Mouse (Mus musculus) heart, postnatal 0 days (tissue): Measurements from ENCODE around the gene Ttc28. TPM values are rescaled to one million over a fixed set of nuclear protein-coding genes. Genes with fewer than 3 reads are reported as not detected.
A peak's percentile ranks its signal among the peaks of the same experiment; 100 is the strongest.

ENCODE experiments used
- ATAC-seq: fragments of 200-750 bp; cut with Nextera tagmentation; 2 replicates; pipeline ENCODE4 v1.8.0; 2017; ENCODE audit warnings: low read depth, moderate number of reproducible peaks, moderate library complexity; ENCODE audit not compliant: insufficient read depth
- DNase-seq: peaks from one replicate; pipeline ENCODE4 v3.0.0-alpha.2; 2016; ENCODE audit warnings: low spot score
- H3K27ac ChIP-seq: fragments of 300-500 bp; sonication (generic); 2 replicates; pipeline ENCODE4 v1.5.1; 2014; ENCODE audit warnings: low read depth, mild to moderate bottlenecking
- H3K27me3 ChIP-seq: fragments of 300-500 bp; sonication (generic); 2 replicates; pipeline ENCODE4 v1.6.1; 2014; ENCODE audit warnings: low read length, mixed read lengths; ENCODE audit not compliant: control insufficient read depth, insufficient read depth
- H3K36me3 ChIP-seq: fragments of 300-500 bp; sonication (generic); replicated peaks from 2 replicates; pipeline ENCODE4 v1.6.1; 2014; ENCODE audit warnings: low read length, mixed read lengths; ENCODE audit not compliant: control insufficient read depth, insufficient read depth
- H3K4me1 ChIP-seq: fragments of 300-500 bp; sonication (generic); 2 replicates; pipeline ENCODE4 v1.6.1; 2014; ENCODE audit warnings: antibody characterized with exemption; ENCODE audit not compliant: control insufficient read depth, insufficient read depth
- H3K4me2 ChIP-seq: fragments of 300-500 bp; sonication (generic); 2 replicates; pipeline ENCODE4 v1.6.1; 2014; ENCODE audit warnings: low read depth, mild to moderate bottlenecking, low read length, moderate library complexity
- H3K4me3 ChIP-seq: fragments of 300-500 bp; sonication (generic); 2 replicates; pipeline ENCODE4 v1.5.1; 2014; ENCODE audit warnings: low read depth, low read length
- H3K9ac ChIP-seq: fragments of 300-500 bp; sonication (generic); replicated peaks from 2 replicates; pipeline ENCODE4 v1.6.1; 2014; ENCODE audit warnings: low read depth, low read length, mixed read lengths
- H3K9me3 ChIP-seq: fragments of 300-500 bp; sonication (generic); replicated peaks from 2 replicates; pipeline ENCODE4 v1.6.1; 2016; ENCODE audit warnings: low read length; ENCODE audit not compliant: control insufficient read depth
- CTCF ChIP-seq: IDR thresholded peaks from 2 replicates; pipeline ENCODE4 v1.5.1; 2016; ENCODE audit warnings: antibody characterized with exemption, control low read depth, low read depth
- EP300 ChIP-seq: IDR thresholded peaks from 2 replicates; pipeline ENCODE4 v1.6.1; 2016; ENCODE audit warnings: antibody characterized with exemption, low read depth
- WGBS: fragments of 180-500 bp; shearing (Covaris S2); extraction: QIAGEN DNeasy Blood & Tissue Kit; methylation state at CpG from one replicate; pipeline ENCODE4 v1.1.7; 2014; 5-methylcytosine and 5-hydroxymethylcytosine counted together
- polyA plus RNA-seq: library from polyadenylated mRNA; unstranded; fragments of >200 nt; fragmentation: Nextera tagmentation; extraction: Ambion mirVana; gene quantifications from 2 replicates; pipeline ENCODE4 v1.2.1, GENCODE M21; 2015
- total RNA-seq: library from RNA; depleted of rRNA; stranded (reverse); fragments of >200 nt; gene quantifications from 2 replicates; pipeline ENCODE4 v1.2.3, GENCODE M21; 2014; ENCODE audit warnings: low replicate concordance

Ttc28 gene
- total and polyA plus RNA-seq, 2 experiments from 2014 or later: 4.6 to 14.2 TPM

DNA sequence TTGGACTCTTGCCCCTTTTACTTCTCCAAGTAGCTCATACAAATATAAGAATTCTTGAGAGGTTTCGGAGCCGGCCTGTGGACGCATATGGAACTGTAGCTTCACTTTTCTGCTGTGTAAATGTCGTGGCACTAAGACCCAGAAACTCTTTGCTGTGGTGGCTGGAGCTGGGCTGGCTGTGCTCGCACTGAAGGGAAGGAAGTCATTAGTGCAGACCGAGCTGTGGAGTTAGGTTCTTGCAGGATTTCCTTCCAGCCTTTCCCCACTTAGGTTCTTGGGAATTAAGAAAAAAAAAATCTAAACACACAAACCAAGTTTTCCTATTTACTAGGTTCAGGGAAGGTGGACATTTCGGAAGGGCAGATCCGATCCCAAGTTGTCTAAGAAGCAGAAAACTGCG is 98.9 kb downstream of the Ttc28 start:
- Histone ChIP-seq H3K9me3 (no peaks in the 10 kb centered on the region), H3K9ac (peak overlapping the region; percentile 87), H3K4me1 (peaks cover 6% of the 10 kb centered on the region; the same call in 1 of the 2 replicates), H3K4me2 (peak overlapping the region; percentile 90), H3K4me3 (peak overlapping the region; percentile 70), H3K36me3 (no peaks in the 10 kb centered on the region), H3K27ac (peak overlapping the region; percentile 94), H3K27me3 (no peaks in the 10 kb centered on the region; the same call in 1 of the 2 replicates)
- DNase-seq (peak; percentile 94), ATAC-seq (peak; percentile 86)
- TF ChIP-seq CTCF: peak; percentile 39
- TF ChIP-seq EP300: peak; percentile 69; the same call in 1 of the 2 replicates
- 2% methylated on average over 9 of the region's 9 CpGs for WGBS

GRCm38 (mm10) chr5:110979011-110979860 is 99.6 kb downstream of the Ttc28 start:
- peak overlapping the region; percentile 94 for H3K27ac ChIP-seq
- TF ChIP-seq CTCF (no peak), EP300 (no peak)
- peak overlapping the region; percentile 70 for H3K4me3 ChIP-seq
- H3K27me3 ChIP-seq: no peaks in the 10 kb centered on the region; the same call in 1 of the 2 replicates
- ATAC-seq: peak; percentile 62
- peak overlapping the region; percentile 90 for H3K4me2 ChIP-seq
- peak overlapping the region; percentile 87 for H3K9ac ChIP-seq
- H3K9me3 ChIP-seq: no peaks in the 10 kb centered on the region
- peaks cover 6% of the 10 kb centered on the region; the same call in 1 of the 2 replicates for H3K4me1 ChIP-seq
- WGBS: under 1% methylated on average over 86 of the region's 104 CpGs
- no peaks in the 10 kb centered on the region for H3K36me3 ChIP-seq
- peak; percentile 16 for DNase-seq

DNA sequence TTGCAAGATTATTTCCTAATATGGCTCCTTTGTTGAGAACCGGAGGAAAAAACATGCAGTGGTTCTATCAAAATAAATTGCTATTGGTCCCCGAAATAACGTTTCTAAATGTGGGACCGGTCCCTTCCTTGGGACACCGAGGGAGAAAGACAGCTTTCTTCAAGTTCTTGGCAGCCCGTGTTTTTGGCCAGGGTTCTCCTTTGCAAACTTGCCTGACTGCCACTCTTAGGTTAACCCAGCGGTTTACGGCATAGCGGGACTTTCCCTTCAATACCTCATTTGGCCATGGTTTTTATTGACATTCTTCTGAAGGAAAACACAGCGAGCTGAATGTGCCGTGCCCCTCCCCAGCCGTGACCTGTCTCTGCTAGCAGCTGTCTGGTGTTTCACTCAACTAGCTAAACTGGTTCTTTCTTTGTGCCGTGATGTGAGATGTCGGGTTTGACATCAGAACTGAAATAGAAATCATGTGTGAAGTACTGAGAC is 100.3 kb downstream of the Ttc28 start:
- peak overlapping the region; percentile 70 for H3K4me3 ChIP-seq
- WGBS: under 1% methylated on average over 14 of the region's 14 CpGs
- H3K27me3 ChIP-seq: no peaks in the 10 kb centered on the region; the same call in 1 of the 2 replicates
- no peaks in the 10 kb centered on the region for H3K36me3 ChIP-seq
- H3K4me2 ChIP-seq: peak overlapping the region; percentile 90
- peak; percentile 55 for DNase-seq
- ATAC-seq: 0 out of 2 replicates have a peak, but pooled peaks have one; percentile 19
- H3K9me3 ChIP-seq: no peaks in the 10 kb centered on the region
- H3K27ac ChIP-seq: peak overlapping the region; percentile 94
- no peak for TF ChIP-seq CTCF
- no peak for TF ChIP-seq EP300
- H3K4me1 ChIP-seq: peaks cover 6% of the 10 kb centered on the region; the same call in 1 of the 2 replicates
- H3K9ac ChIP-seq: peak overlapping the region; percentile 87

GRCm38 (mm10) chr5:110980576-110980975 is 101.0 kb downstream of the Ttc28 start:
- Histone ChIP-seq H3K36me3 (no peaks in the 10 kb centered on the region), H3K27ac (no peak overlapping the region)
- WGBS: 54% methylated on average over 5 of the region's 5 CpGs

DNA sequence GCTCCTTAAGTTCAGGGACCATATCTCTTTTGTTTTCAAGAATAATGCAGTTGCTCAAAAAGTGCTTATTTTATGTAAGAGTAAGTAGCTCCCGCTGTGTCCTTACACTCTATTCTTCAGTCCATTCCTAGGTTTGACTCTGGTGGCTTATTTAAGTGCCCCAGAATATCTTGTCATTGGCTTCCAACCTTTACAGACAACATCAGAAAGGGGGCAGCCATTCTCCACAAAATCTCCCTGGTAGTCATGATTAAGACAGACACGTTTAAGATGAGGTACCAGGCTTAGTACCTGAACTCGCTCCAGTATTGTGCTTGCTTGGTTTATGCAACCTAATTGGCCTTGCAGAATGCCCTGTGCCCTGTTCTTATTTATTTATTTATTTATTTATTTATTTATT is 102.8 kb downstream of the Ttc28 start:
- no peaks in the 10 kb centered on the region for H3K36me3 ChIP-seq
- WGBS: 53% methylated on average over 3 of the region's 3 CpGs
- ATAC-seq (no peak), DNase-seq (no peak)
- peak; percentile 31; the same call in 1 of the 2 replicates for TF ChIP-seq CTCF
- TF ChIP-seq EP300: no peak
- H3K4me2 ChIP-seq: no peak overlapping the region
- H3K4me3 ChIP-seq: no peak overlapping the region
- H3K9ac ChIP-seq: no peak overlapping the region
- no peak overlapping the region for H3K27ac ChIP-seq
- H3K27me3 ChIP-seq: no peaks in the 10 kb centered on the region; the same call in 1 of the 2 replicates
- peaks cover 6% of the 10 kb centered on the region; the same call in 1 of the 2 replicates for H3K4me1 ChIP-seq
- no peaks in the 10 kb centered on the region for H3K9me3 ChIP-seq

More at GRCm38 (mm10) chr5:110980576-110980975, 101.0 kb downstream of the Ttc28 start:
- DNase-seq: no peak
- Histone ChIP-seq H3K9ac (peak overlapping the region; percentile 87; the same call in 1 of the 2 replicates), H3K27me3 (no peaks in the 10 kb centered on the region; the same call in 1 of the 2 replicates), H3K4me3 (peak overlapping the region; percentile 70), H3K4me2 (peak overlapping the region; percentile 90), H3K4me1 (peaks cover 6% of the 10 kb centered on the region; the same call in 1 of the 2 replicates), H3K9me3 (no peaks in the 10 kb centered on the region)
- no peak for TF ChIP-seq EP300
- no peak for TF ChIP-seq CTCF
- no peak for ATAC-seq
